Mouse (Mus musculus) G1E (cell line): Measurements from ENCODE around the gene Ptpn21.

Experiments
- CTCF ChIP-seq: IDR thresholded peaks from 2 replicates; pipeline ENCODE4 v1.5.1; 2012; ENCODE audit warnings: low read depth, low read length, inconsistent platforms, mixed read lengths
- GATA1 ChIP-seq: IDR thresholded peaks from 2 replicates; pipeline ENCODE4 v1.6.1; 2012; ENCODE audit warnings: borderline replicate concordance, low read length, inconsistent platforms, mixed read lengths
- GATA2 ChIP-seq: IDR thresholded peaks from 2 replicates; pipeline ENCODE4 v1.6.1; 2012; ENCODE audit warnings: low read depth, low read length, inconsistent platforms, borderline replicate concordance
- POLR2AphosphoS5 ChIP-seq: IDR thresholded peaks from 2 replicates; pipeline ENCODE4 v1.6.1; 2012; ENCODE audit warnings: low read depth, low read length, inconsistent platforms; ENCODE audit not compliant: insufficient replicate concordance
- TAL1 ChIP-seq: conservative IDR thresholded peaks from 2 replicates; pipeline ENCODE4 v1.6.1; 2012; ENCODE audit warnings: low read depth, low read length, inconsistent platforms, mixed read lengths

GRCm38 (mm10) chr12:98736951-98737800 lies at the start of gene Ptpn21:
- no peak for TF ChIP-seq GATA1
- TF ChIP-seq CTCF = no peak
- no peak for TF ChIP-seq TAL1
- TF ChIP-seq POLR2AphosphoS5 = no peak
- no peak for TF ChIP-seq GATA2
